Mouse (Mus musculus): Measurements from ENCODE around the gene Pakap. TPM values are rescaled to one million over a fixed set of nuclear protein-coding genes. Genes with fewer than 3 reads are reported as not detected.

Pakap gene
- polyA plus RNA-seq, 1 experiment from 2014 or later = 28.4 TPM

DNA sequence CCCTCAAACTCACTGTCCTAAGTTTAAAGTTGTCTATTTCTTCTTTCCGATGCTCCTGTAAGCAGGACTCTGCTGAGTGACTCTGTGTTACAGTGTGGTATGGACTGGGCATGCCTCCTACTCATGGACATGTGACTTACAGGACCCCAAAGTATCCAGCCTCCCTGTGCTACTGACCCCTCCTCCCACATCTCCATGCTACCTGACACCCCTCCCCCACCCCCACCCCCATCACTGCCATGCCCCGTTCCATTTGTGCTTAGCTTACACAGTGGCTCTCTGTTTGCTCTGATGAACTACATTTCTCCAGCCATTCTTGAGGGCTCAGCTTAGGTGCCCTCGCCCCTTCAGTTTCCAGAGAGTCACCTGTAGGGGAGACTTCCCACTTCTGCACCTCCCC, 118.8 kb downstream of the Pakap start:
- no peaks in the 10 kb centered on the region for H3K4me1 ChIP-seq (replicated peaks; ENCODE audit: control insufficient read depth, insufficient read depth, low read length)
- 63% methylated on average over 3 of the region's 3 CpGs for WGBS
- no peak for ATAC-seq (replicated peaks; ENCODE audit: low FRiP score, low TSS enrichment, low read depth)
- no peak for DNase-seq (ENCODE audit: low spot score)
- no peak overlapping the region for H3K4me2 ChIP-seq (ENCODE audit: low read length)
- no peak overlapping the region for H3K4me3 ChIP-seq (ENCODE audit: low read depth, low read length)
- no peaks in the 10 kb centered on the region for H3K9me3 ChIP-seq (ENCODE audit: control insufficient read depth, low read length)
- no peak overlapping the region for H3K27ac ChIP-seq (ENCODE audit: low read depth)
- no peak overlapping the region for H3K9ac ChIP-seq (ENCODE audit: low read length)
- H3K27me3 ChIP-seq (replicated peaks; ENCODE audit: control insufficient read depth, insufficient read depth, low read length) = no peaks in the 10 kb centered on the region
- H3K36me3 ChIP-seq (ENCODE audit: control insufficient read depth, insufficient read depth, low read length) = no peaks in the 10 kb centered on the region

DNA sequence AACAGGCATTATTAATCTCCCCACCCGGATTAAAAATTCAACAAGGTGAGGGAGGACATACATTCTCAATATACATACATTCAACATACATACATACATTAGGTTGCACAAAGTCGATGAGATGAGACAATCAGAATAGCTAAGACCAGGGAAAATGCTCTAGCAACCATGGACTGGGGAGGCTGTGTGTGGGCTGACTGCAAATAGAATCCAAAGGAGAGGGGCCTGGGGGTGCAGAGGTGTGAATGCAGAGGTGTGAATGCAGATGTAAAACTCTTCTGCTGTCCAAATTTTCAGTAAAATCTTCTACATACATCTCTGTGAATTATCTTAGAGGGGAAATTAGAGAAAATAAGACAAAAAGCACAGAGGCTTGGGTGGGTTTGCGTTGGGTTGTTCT, 119.6 kb downstream of the Pakap start:
- Histone ChIP-seq H3K27me3 (replicated peaks; ENCODE audit: control insufficient read depth, insufficient read depth, low read length) (no peaks in the 10 kb centered on the region), H3K4me3 (ENCODE audit: low read depth, low read length) (no peak overlapping the region), H3K9ac (ENCODE audit: low read length) (no peak overlapping the region), H3K4me2 (ENCODE audit: low read length) (no peak overlapping the region), H3K27ac (ENCODE audit: low read depth) (no peak overlapping the region), H3K4me1 (replicated peaks; ENCODE audit: control insufficient read depth, insufficient read depth, low read length) (no peaks in the 10 kb centered on the region), H3K36me3 (ENCODE audit: control insufficient read depth, insufficient read depth, low read length) (no peaks in the 10 kb centered on the region), H3K9me3 (ENCODE audit: control insufficient read depth, low read length) (no peaks in the 10 kb centered on the region)
- no peak for DNase-seq (ENCODE audit: low spot score)
- WGBS = 78% methylated on average over 3 of the region's 3 CpGs
- ATAC-seq (replicated peaks; ENCODE audit: low FRiP score, low TSS enrichment, low read depth) = no peak

DNA sequence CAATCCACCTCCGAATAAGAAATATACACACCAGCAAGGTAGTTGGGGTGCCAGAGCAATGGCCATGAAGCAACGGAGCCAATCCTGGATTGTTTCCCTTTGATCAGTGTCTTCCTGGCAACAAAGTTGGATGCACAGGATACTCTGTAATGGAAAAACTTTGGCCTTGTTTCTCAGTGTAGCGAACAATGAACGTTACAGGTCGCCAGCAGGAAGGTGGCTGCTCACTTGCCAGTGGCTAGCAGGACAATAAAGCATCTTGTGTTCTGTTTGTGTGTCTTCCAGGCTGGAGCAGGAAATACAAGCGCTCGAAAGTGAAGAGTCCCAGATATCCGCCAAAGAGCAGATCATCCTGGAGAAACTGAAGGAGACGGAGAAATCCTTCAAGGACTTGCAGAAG, 120.2 kb downstream of the Pakap start:
- no peaks in the 10 kb centered on the region for H3K36me3 ChIP-seq (ENCODE audit: control insufficient read depth, insufficient read depth, low read length)
- ATAC-seq (replicated peaks; ENCODE audit: low FRiP score, low TSS enrichment, low read depth) = no peak
- H3K9me3 ChIP-seq (ENCODE audit: control insufficient read depth, low read length) = no peaks in the 10 kb centered on the region
- H3K9ac ChIP-seq (ENCODE audit: low read length) = no peak overlapping the region
- H3K4me3 ChIP-seq (ENCODE audit: low read depth, low read length) = no peak overlapping the region
- H3K4me1 ChIP-seq (replicated peaks; ENCODE audit: control insufficient read depth, insufficient read depth, low read length) = no peaks in the 10 kb centered on the region
- 67% methylated on average over 9 of the region's 9 CpGs for WGBS
- H3K27me3 ChIP-seq (replicated peaks; ENCODE audit: control insufficient read depth, insufficient read depth, low read length) = no peaks in the 10 kb centered on the region
- no peak for DNase-seq (ENCODE audit: low spot score)
- no peak overlapping the region for H3K4me2 ChIP-seq (ENCODE audit: low read length)
- no peak overlapping the region for H3K27ac ChIP-seq (ENCODE audit: low read depth)

DNA sequence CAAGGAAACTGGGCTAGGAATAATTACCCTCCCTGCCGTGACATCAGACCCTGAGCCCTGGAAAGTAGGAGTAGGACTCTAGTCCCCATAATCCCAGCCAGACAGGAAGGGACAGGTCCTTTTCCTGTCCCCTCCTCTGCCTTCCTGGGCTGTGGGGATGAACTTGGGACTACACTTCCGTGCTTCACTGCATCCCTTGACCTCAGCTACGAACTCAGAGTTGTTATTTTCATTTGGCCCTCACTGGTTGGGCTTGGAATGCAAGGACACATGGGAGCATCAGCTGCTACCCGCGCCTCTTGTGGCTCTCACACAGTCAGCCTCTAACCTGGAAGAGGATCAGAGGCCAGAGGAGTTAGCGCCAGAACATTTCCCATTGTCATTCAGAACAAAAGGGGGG, 122.0 kb downstream of the Pakap start:
- no peak overlapping the region for H3K9ac ChIP-seq (ENCODE audit: low read length)
- DNase-seq (ENCODE audit: low spot score) (no peak), ATAC-seq (replicated peaks; ENCODE audit: low FRiP score, low TSS enrichment, low read depth) (no peak)
- H3K36me3 ChIP-seq (ENCODE audit: control insufficient read depth, insufficient read depth, low read length) = no peaks in the 10 kb centered on the region
- H3K4me3 ChIP-seq (ENCODE audit: low read depth, low read length) = no peak overlapping the region
- H3K27me3 ChIP-seq (replicated peaks; ENCODE audit: control insufficient read depth, insufficient read depth, low read length) = no peaks in the 10 kb centered on the region
- no peak overlapping the region for H3K27ac ChIP-seq (ENCODE audit: low read depth)
- H3K9me3 ChIP-seq (ENCODE audit: control insufficient read depth, low read length) = no peaks in the 10 kb centered on the region
- 77% methylated on average over 6 of the region's 6 CpGs for WGBS
- H3K4me2 ChIP-seq (ENCODE audit: low read length) = no peak overlapping the region
- no peaks in the 10 kb centered on the region for H3K4me1 ChIP-seq (replicated peaks; ENCODE audit: control insufficient read depth, insufficient read depth, low read length)

DNA sequence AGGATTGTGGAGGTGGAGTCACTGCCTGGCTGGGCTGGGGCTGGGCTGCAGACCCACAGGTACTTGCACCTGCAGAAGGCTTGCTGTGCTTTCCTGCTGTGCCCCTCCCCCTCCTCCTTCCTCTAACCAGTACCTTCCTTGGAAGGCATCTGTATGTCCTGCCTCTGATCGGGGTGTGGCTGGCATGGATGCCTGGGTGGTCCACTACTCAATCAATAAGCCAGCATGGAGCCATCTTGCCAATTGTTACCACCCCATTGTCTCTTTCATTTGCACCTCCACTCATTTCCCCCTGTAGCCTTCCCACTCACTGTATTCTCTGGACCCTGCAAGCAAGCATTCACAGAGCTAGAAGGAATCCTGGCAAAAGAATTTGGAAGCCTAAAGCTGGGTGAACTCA, 122.8 kb downstream of the Pakap start:
- Histone ChIP-seq H3K27ac (ENCODE audit: low read depth) (no peak overlapping the region), H3K9ac (ENCODE audit: low read length) (no peak overlapping the region), H3K4me3 (ENCODE audit: low read depth, low read length) (no peak overlapping the region), H3K9me3 (ENCODE audit: control insufficient read depth, low read length) (no peaks in the 10 kb centered on the region), H3K4me2 (ENCODE audit: low read length) (no peak overlapping the region), H3K4me1 (replicated peaks; ENCODE audit: control insufficient read depth, insufficient read depth, low read length) (no peaks in the 10 kb centered on the region), H3K36me3 (ENCODE audit: control insufficient read depth, insufficient read depth, low read length) (no peaks in the 10 kb centered on the region), H3K27me3 (replicated peaks; ENCODE audit: control insufficient read depth, insufficient read depth, low read length) (no peaks in the 10 kb centered on the region)
- WGBS = 27% methylated on average over 1 of the region's 1 CpGs
- DNase-seq (ENCODE audit: low spot score) = no peak
- ATAC-seq (replicated peaks; ENCODE audit: low FRiP score, low TSS enrichment, low read depth) = no peak

DNA sequence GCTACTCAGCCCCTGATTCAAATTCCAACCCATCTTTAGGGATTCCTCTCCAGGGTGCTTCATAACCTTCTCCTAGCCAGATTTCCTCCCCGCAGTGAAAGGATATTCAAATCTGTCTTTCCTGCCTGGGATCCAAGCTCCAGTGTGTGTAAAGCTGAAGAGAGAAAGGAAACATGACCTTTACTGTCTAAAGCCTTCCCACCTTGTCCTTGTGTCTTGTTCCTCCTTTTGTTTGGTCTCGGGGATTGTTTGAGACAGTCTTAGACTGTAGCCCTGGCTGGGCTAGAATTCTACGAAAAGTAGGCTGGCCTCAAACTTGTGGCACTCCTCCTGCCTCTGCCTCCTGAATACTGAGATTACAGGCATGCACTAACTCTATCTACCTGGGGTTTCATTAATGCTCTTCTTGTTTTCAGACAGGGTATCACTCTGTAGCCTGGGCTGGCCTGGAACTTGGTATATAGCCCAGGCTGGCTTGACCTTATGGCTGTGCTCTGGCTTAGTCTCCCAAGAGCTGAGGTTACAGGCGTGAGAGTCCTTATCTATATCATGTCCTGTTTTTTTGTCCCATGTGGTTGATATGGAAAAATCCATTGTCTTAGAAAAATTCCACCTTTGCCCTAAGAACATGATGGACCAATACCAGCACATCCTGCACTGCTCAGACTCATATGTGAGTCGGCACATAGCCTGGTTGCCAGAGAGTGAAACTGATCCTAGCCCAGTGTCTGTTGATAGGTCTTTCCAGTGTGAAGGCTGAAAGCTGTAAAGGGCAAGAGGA, 126.6 kb downstream of the Pakap start:
- no peak overlapping the region for H3K4me2 ChIP-seq (ENCODE audit: low read length)

DNA sequence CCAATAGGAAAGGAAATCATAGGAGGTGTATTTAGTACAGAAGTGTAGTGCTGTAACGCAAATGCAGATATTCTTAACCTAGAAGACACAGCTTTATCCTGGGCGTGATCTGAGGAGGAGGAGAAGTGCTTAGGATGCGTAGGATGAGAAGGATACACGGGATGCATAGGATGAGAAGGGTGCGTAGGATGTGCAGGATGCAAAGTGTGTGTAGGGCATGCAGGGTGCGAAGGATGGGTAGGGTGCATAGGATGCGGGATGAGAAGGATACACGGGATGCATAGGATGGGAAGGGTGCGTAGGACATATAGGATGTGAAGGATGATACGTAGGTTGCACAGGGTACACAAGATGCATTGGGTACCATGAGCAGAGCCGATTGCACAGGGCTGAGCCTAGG, 129.0 kb downstream of the Pakap start:
- DNase-seq (ENCODE audit: low spot score) (no peak), ATAC-seq (replicated peaks; ENCODE audit: low FRiP score, low TSS enrichment, low read depth) (no peak)
- Histone ChIP-seq H3K4me2 (ENCODE audit: low read length) (no peak overlapping the region), H3K4me3 (ENCODE audit: low read depth, low read length) (no peak overlapping the region), H3K9me3 (ENCODE audit: control insufficient read depth, low read length) (no peaks in the 10 kb centered on the region), H3K4me1 (replicated peaks; ENCODE audit: control insufficient read depth, insufficient read depth, low read length) (no peaks in the 10 kb centered on the region), H3K27me3 (replicated peaks; ENCODE audit: control insufficient read depth, insufficient read depth, low read length) (no peaks in the 10 kb centered on the region), H3K27ac (ENCODE audit: low read depth) (no peak overlapping the region), H3K9ac (ENCODE audit: low read length) (no peak overlapping the region), H3K36me3 (ENCODE audit: control insufficient read depth, insufficient read depth, low read length) (no peaks in the 10 kb centered on the region)
- WGBS = 97% methylated on average over 11 of the region's 11 CpGs

More for the DNA sequence above, 126.6 kb downstream of the Pakap start:
- H3K9me3 ChIP-seq (ENCODE audit: control insufficient read depth, low read length) = no peaks in the 10 kb centered on the region
- H3K4me3 ChIP-seq (ENCODE audit: low read depth, low read length) = no peak overlapping the region
- H3K36me3 ChIP-seq (ENCODE audit: control insufficient read depth, insufficient read depth, low read length) = no peaks in the 10 kb centered on the region
- no peak for ATAC-seq (replicated peaks; ENCODE audit: low FRiP score, low TSS enrichment, low read depth)
- no peaks in the 10 kb centered on the region for H3K4me1 ChIP-seq (replicated peaks; ENCODE audit: control insufficient read depth, insufficient read depth, low read length)
- no peak for DNase-seq (ENCODE audit: low spot score)
- 81% methylated on average over 5 of the region's 5 CpGs for WGBS
- H3K27me3 ChIP-seq (replicated peaks; ENCODE audit: control insufficient read depth, insufficient read depth, low read length) = no peaks in the 10 kb centered on the region
- H3K9ac ChIP-seq (ENCODE audit: low read length) = no peak overlapping the region
- no peak overlapping the region for H3K27ac ChIP-seq (ENCODE audit: low read depth)

DNA sequence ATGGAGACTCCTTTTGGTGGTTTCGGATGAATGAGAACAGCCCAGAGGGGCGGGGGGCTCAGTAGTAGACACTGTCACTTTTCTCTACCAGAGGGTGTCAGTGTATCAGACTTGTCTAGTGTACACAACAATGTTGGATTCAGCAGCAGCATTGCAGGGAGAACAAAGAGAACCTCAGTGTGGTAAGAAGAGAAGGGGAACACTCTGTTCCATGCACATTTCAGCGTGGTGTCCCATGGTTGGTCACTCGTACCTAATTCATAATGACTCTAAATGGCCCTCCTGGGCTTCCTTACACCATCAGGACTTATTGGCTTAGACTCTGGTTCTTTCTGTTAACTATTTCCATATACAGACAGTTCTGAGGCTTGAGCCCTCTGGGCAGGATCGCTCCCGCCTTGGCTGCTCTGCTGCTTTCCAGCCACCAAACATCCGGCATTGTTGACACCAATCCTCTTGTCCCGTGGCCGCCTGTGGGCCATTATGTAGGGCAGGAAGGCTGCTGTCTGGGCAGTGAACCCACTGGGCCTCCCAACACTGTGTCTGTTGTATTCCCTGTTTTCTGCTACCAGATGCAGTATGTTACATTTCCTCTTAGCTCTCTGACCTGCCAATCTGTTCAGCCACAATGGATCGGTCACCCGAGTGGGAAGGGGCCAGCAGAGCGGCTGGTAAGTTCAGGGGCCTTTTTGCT, 130.1 kb downstream of the Pakap start:
- H3K27ac ChIP-seq (ENCODE audit: low read depth) = no peak overlapping the region
- 81% methylated on average over 12 of the region's 12 CpGs for WGBS
- H3K27me3 ChIP-seq (replicated peaks; ENCODE audit: control insufficient read depth, insufficient read depth, low read length) = no peaks in the 10 kb centered on the region
- H3K4me2 ChIP-seq (ENCODE audit: low read length) = no peak overlapping the region
- H3K4me3 ChIP-seq (ENCODE audit: low read depth, low read length) = no peak overlapping the region
- no peaks in the 10 kb centered on the region for H3K36me3 ChIP-seq (ENCODE audit: control insufficient read depth, insufficient read depth, low read length)
- no peak overlapping the region for H3K9ac ChIP-seq (ENCODE audit: low read length)
- no peak for ATAC-seq (replicated peaks; ENCODE audit: low FRiP score, low TSS enrichment, low read depth)
- H3K4me1 ChIP-seq (replicated peaks; ENCODE audit: control insufficient read depth, insufficient read depth, low read length) = no peaks in the 10 kb centered on the region
- no peak for DNase-seq (ENCODE audit: low spot score)
- no peaks in the 10 kb centered on the region for H3K9me3 ChIP-seq (ENCODE audit: control insufficient read depth, low read length)

DNA sequence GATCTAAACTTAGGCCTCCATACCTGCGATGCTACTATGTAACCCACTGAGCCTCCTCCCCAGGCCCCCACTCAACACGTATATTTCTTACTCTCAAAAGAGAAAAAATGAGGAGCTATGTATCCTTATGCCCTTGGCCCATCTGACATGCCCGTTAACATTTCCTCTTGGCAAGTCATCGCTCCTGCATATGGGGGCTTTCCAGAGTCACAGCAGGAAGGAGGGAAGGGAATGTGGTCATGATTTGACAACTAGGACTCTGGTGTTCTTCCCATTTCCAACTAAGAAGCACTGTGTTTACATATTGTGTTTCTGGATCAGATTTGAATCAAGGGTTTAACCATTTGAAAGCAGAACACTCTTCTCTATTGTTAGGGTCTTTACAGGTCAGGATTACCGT, 133.6 kb downstream of the Pakap start:
- no peak overlapping the region for H3K9ac ChIP-seq (ENCODE audit: low read length)
- no peak overlapping the region for H3K27ac ChIP-seq (ENCODE audit: low read depth)
- no peak overlapping the region for H3K4me2 ChIP-seq (ENCODE audit: low read length)
- no peaks in the 10 kb centered on the region for H3K9me3 ChIP-seq (ENCODE audit: control insufficient read depth, low read length)
- 78% methylated on average over 5 of the region's 5 CpGs for WGBS
- no peak for DNase-seq (ENCODE audit: low spot score)
- no peaks in the 10 kb centered on the region for H3K27me3 ChIP-seq (replicated peaks; ENCODE audit: control insufficient read depth, insufficient read depth, low read length)
- no peak overlapping the region for H3K4me3 ChIP-seq (ENCODE audit: low read depth, low read length)
- ATAC-seq (replicated peaks; ENCODE audit: low FRiP score, low TSS enrichment, low read depth) = no peak
- H3K36me3 ChIP-seq (ENCODE audit: control insufficient read depth, insufficient read depth, low read length) = no peaks in the 10 kb centered on the region
- no peaks in the 10 kb centered on the region for H3K4me1 ChIP-seq (replicated peaks; ENCODE audit: control insufficient read depth, insufficient read depth, low read length)
